Mouse (Mus musculus) CH12F3 (cell line): ENCODE data around the gene Aadacl3.

Experiments used
- in situ Hi-C: fragments of 300-500 bp; cut with MboI; formaldehyde crosslinking; loops from 2 replicates; pipeline ENCODE4 v1.14.3; 2020; ENCODE audit warnings: low sequenced_read_pairs

The Aadacl3 gene

GRCm38 (mm10) chr4:144463656-144464055 is at the start of gene Aadacl3:
TSS of gene Aadacl3 (minus strand) at chr4:144463756.
- in situ Hi-C loops = no loop called here

GRCm38 (mm10) chr4:144506518-144506917 is 43.0 kb upstream of the Aadacl3 start:
- in situ Hi-C loops = no loop called here

- in situ Hi-C loops = no loop called here
Observed at GRCm38 (mm10) chr4:144493331-144493730, 29.8 kb upstream of the Aadacl3 start.

- in situ Hi-C loops = no loop called here
Observed at GRCm38 (mm10) chr4:144468091-144468490, 4.5 kb upstream of the Aadacl3 start.

- in situ Hi-C loops = no loop called here
Observed at GRCm38 (mm10) chr4:144465206-144465605, 1.6 kb upstream of the Aadacl3 start.

- in situ Hi-C loops = no loop called here
Observed at GRCm38 (mm10) chr4:144453217-144453616, 10.3 kb downstream of the Aadacl3 start, which contains the start of gene Gm9944. TSS of gene Gm9944 (minus strand) at chr4:144453317.

- in situ Hi-C loops = no loop called here
Observed at GRCm38 (mm10) chr4:144448546-144448945, 15.0 kb downstream of the Aadacl3 start.

GRCm38 (mm10) chr4:144441582-144441981 is 22.0 kb downstream of the Aadacl3 start:
- in situ Hi-C loops = no loop called here

- in situ Hi-C loops = no loop called here
Observed at GRCm38 (mm10) chr4:144441095-144441494, 22.5 kb downstream of the Aadacl3 start.

- in situ Hi-C loops = no loop called here
Observed at GRCm38 (mm10) chr4:144438672-144439071, 24.9 kb downstream of the Aadacl3 start, which contains the start of gene 1700012P22Rik. TSS of gene 1700012P22Rik (minus strand) at chr4:144438772.

- in situ Hi-C loops = no loop called here
Observed at GRCm38 (mm10) chr4:144433216-144433615, 30.3 kb downstream of the Aadacl3 start.

GRCm38 (mm10) chr4:144430723-144431122 is 32.8 kb downstream of the Aadacl3 start:
- in situ Hi-C loops = no loop called here

GRCm38 (mm10) chr4:144428868-144429267 is 34.7 kb downstream of the Aadacl3 start:
- in situ Hi-C loops = no loop called here

- in situ Hi-C loops = no loop called here
Observed at GRCm38 (mm10) chr4:144424590-144424989, 39.0 kb downstream of the Aadacl3 start.

- in situ Hi-C loops = no loop called here
Observed at GRCm38 (mm10) chr4:144420644-144421043, 42.9 kb downstream of the Aadacl3 start.

GRCm38 (mm10) chr4:144408290-144408689 is 55.3 kb downstream of the Aadacl3 start, which contains the start of gene Pramef12:
TSS of gene Pramef12 (minus strand) at chr4:144408464.
- in situ Hi-C loops = no loop called here

- in situ Hi-C loops = no loop called here
Observed at GRCm38 (mm10) chr4:144406261-144406660, 57.3 kb downstream of the Aadacl3 start.

GRCm38 (mm10) chr4:144404456-144405086 is 59.0 kb downstream of the Aadacl3 start:
- in situ Hi-C loops = no loop called here
